Mouse (Mus musculus) MEL (cell line): Measurements from ENCODE around the gene Zmiz1.

Experiments
- BHLHE40 ChIP-seq: IDR thresholded peaks from 2 replicates; pipeline ENCODE4 v1.6.1; 2012; ENCODE audit warnings: low read depth, mild to moderate bottlenecking, inconsistent platforms, low read length, improper control_type of control experiment, borderline replicate concordance
- CTCF ChIP-seq, 3 experiments: IDR thresholded peaks in 2 of 3; conservative IDR thresholded peaks in 1 of 3; 2 replicates each; pipeline ENCODE4 v1.5.1; 2011 to 2012; ENCODE audit warnings: low read length in 3 of 3, low read depth in 2 of 3, mild to moderate bottlenecking in 2 of 3, improper control_type of control experiment in 1 of 3, inconsistent platforms in 1 of 3, mixed read lengths in 1 of 3, moderate library complexity in 1 of 3; ENCODE audit not compliant: control insufficient read depth in 1 of 3, insufficient read depth in 1 of 3, poor library complexity in 1 of 3, severe bottlenecking in 1 of 3
- E2F4 ChIP-seq: IDR thresholded peaks from 2 replicates; pipeline ENCODE4 v1.6.1; 2011; ENCODE audit warnings: low read depth, low read length, improper control_type of control experiment, borderline replicate concordance
- EP300 ChIP-seq, 2 experiments: IDR thresholded peaks; 2 replicates each; pipeline ENCODE4 v1.6.1; 2011; ENCODE audit warnings: improper control_type of control experiment in 2 of 2, low read length in 2 of 2, low read depth in 1 of 2, mild to moderate bottlenecking in 1 of 2
- KAT2A ChIP-seq: conservative IDR thresholded peaks from 2 replicates; pipeline ENCODE4 v1.6.1; 2012; ENCODE audit warnings: low read depth, low read length, improper control_type of control experiment, inconsistent platforms
- MXI1 ChIP-seq: IDR thresholded peaks from 2 replicates; pipeline ENCODE4 v1.6.1; 2011; ENCODE audit warnings: mild to moderate bottlenecking, low read depth, low read length, improper control_type of control experiment
- POLR2A ChIP-seq, 2 experiments: IDR thresholded peaks; 2 replicates each; pipeline ENCODE4 v1.6.1; 2011 to 2012; ENCODE audit warnings: low read length in 2 of 2, mild to moderate bottlenecking in 2 of 2, control low read depth in 1 of 2, improper control_type of control experiment in 1 of 2, low read depth in 1 of 2, moderate library complexity in 1 of 2; ENCODE audit not compliant: control insufficient read depth in 1 of 2, insufficient read depth in 1 of 2, poor library complexity in 1 of 2
- TAL1 ChIP-seq: IDR thresholded peaks from 2 replicates; pipeline ENCODE4 v1.6.1; 2012; ENCODE audit warnings: mild to moderate bottlenecking, inconsistent platforms, low read length, moderate library complexity, mixed read lengths
- TBP ChIP-seq: IDR thresholded peaks from 2 replicates; pipeline ENCODE4 v1.8.0; 2011; ENCODE audit warnings: low read depth, low read length, improper control_type of control experiment
- UBTF ChIP-seq: IDR thresholded peaks from 2 replicates; pipeline ENCODE4 v1.6.1; 2012; ENCODE audit warnings: low read depth, mild to moderate bottlenecking, inconsistent platforms, low read length, improper control_type of control experiment, moderate library complexity, borderline replicate concordance; ENCODE audit not compliant: insufficient read depth
- USF1 ChIP-seq: IDR thresholded peaks from 2 replicates; pipeline ENCODE4 v1.6.1; 2014; ENCODE audit warnings: low read depth, mild to moderate bottlenecking, inconsistent platforms, low read length, improper control_type of control experiment, moderate library complexity
- ZC3H11A ChIP-seq: IDR thresholded peaks from 2 replicates; pipeline ENCODE4 v1.6.1; 2012; ENCODE audit warnings: low read depth, mild to moderate bottlenecking, inconsistent platforms, low read length, improper control_type of control experiment
- ZMIZ1 ChIP-seq: IDR thresholded peaks from 2 replicates; pipeline ENCODE4 v1.6.1; 2012; ENCODE audit warnings: low read depth, mild to moderate bottlenecking, inconsistent platforms, low read length, improper control_type of control experiment, moderate library complexity
- ZNF384 ChIP-seq: IDR thresholded peaks from 2 replicates; pipeline ENCODE4 v1.6.1; 2012; ENCODE audit warnings: low read depth, mild to moderate bottlenecking, inconsistent platforms, low read length, improper control_type of control experiment

- TF ChIP-seq POLR2A (IDR thresholded peaks at IDR 0.05; ENCODE audit: control insufficient read depth in 1 of 2, insufficient read depth in 1 of 2, low read depth in 1 of 2, low read length in 2 of 2, poor library complexity in 1 of 2) (no peak), ZC3H11A (no peak), CTCF (IDR thresholded peaks at IDR 0.05 in 2 of 3, conservative IDR thresholded peaks at IDR 0.05 in 1 of 3; ENCODE audit: control insufficient read depth in 1 of 3, insufficient read depth in 1 of 3, low read depth in 2 of 3, low read length in 3 of 3, poor library complexity in 1 of 3, severe bottlenecking in 1 of 3) (no peak), KAT2A (no peak), ZMIZ1 (no peak), USF1 (peak; percentile 87), BHLHE40 (no peak), TAL1 (peak; percentile 14; the same call in 1 of the 2 replicates), UBTF (no peak), MXI1 (peak; percentile 63; the same call in 1 of the 2 replicates), E2F4 (no peak), EP300 (IDR thresholded peaks at IDR 0.05; ENCODE audit: low read depth in 1 of 2, low read length in 2 of 2) (peak; percentile 61 to 66), TBP (no peak), ZNF384 (no peak)
Measured at GRCm38 (mm10) chr14:25451099-25451667, 7.8 kb upstream of the Zmiz1 start.
